Mouse (Mus musculus): Measurements from ENCODE around the gene Terb2.

DNA sequence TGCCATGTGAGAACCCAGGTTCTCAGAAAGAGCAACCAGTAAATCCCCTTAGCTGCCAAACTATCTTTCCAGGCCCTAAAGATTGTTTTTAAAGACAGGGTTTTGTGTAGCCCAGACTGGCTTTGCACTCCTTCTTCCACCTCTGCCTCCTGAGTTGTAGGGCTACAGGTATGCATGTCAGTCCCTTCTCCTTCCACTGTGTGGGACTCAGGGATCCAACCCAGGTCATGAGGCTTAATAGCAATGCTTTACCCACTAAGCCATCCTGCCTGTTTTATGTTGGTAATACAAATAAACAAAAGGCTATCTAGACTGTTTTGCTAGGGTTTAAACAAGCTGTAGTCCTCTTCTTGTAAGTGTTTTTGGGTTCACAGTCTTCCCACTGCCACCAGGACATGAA is 28.5 kb upstream of the Terb2 start:
- TF ChIP-seq CTCF (IDR thresholded peaks at IDR 0.05) (no peak), POLR2A (IDR thresholded peaks at IDR 0.05; ENCODE audit: insufficient read depth, low read depth, low read length) (no peak)

Data from heart, adult 2 months (tissue).